Mouse (Mus musculus): ENCODE measurements around the gene Hfe2. TPM values are rescaled to one million over a fixed set of nuclear protein-coding genes. Genes with fewer than 3 reads are reported as not detected.

Hfe2 gene
- polyA plus RNA-seq, 1 experiment from 2014 or later = 0.57 TPM

DNA sequence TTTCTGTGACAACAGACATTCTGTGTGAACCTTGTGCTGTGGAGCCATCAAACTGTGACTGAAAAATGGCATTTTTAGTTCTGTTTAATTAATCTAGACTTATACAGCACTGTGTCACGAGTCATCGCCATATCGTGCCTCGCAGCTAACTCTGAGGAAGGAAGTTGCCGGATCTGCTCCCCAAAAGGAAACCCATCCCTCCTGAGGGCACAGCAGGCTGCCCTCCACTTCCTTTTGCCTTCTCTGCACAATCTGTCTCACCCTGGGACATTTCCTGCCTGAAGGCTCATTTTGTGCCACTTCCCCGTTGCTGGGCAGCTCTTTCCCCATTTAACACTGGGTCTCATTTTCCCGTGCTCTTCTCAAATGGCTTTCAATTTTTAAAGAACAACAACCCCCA lies 39.7 kb downstream of the Hfe2 start:
- 34% methylated on average over 7 of the region's 7 CpGs for WGBS
- peak overlapping the region; percentile 40; the same call in 1 of the 2 replicates for H3K9ac ChIP-seq (ENCODE audit: low read length)
- no peak overlapping the region for H3K4me3 ChIP-seq (ENCODE audit: low read length)
- peaks cover 18% of the 10 kb centered on the region; the same call in 1 of the 2 replicates for H3K36me3 ChIP-seq (ENCODE audit: control insufficient read depth, insufficient read depth, low read length)
- ATAC-seq (ENCODE audit: low read depth) = peak; percentile 62
- peak overlapping the region; percentile 34 for H3K4me2 ChIP-seq (ENCODE audit: low read depth, low read length)
- H3K27ac ChIP-seq (ENCODE audit: low read length) = peak overlapping the region; percentile 96
- no peaks in the 10 kb centered on the region for H3K9me3 ChIP-seq (ENCODE audit: control insufficient read depth, low read length)
- H3K27me3 ChIP-seq (ENCODE audit: control insufficient read depth, insufficient read depth, low read depth, low read length) = no peaks in the 10 kb centered on the region
- H3K4me1 ChIP-seq (replicated peaks; ENCODE audit: control insufficient read depth, insufficient read depth, low read length) = peaks cover 31% of the 10 kb centered on the region

GRCm38 (mm10) chr3:96565105-96565504 lies 40.1 kb downstream of the Hfe2 start:
- ATAC-seq (ENCODE audit: low read depth) = no peak
- Histone ChIP-seq H3K9ac (ENCODE audit: low read length) (no peak overlapping the region), H3K9me3 (ENCODE audit: control insufficient read depth, low read length) (no peaks in the 10 kb centered on the region), H3K36me3 (ENCODE audit: control insufficient read depth, insufficient read depth, low read length) (peaks cover 14% of the 10 kb centered on the region; the same call in 1 of the 2 replicates), H3K27ac (ENCODE audit: low read length) (peak overlapping the region; percentile 96), H3K4me1 (replicated peaks; ENCODE audit: control insufficient read depth, insufficient read depth, low read length) (peaks cover 27% of the 10 kb centered on the region), H3K27me3 (ENCODE audit: control insufficient read depth, insufficient read depth, low read depth, low read length) (no peaks in the 10 kb centered on the region), H3K4me2 (ENCODE audit: low read depth, low read length) (peak overlapping the region; percentile 16; the same call in 1 of the 2 replicates), H3K4me3 (ENCODE audit: low read length) (no peak overlapping the region)
- WGBS = 69% methylated on average over 3 of the region's 3 CpGs

DNA sequence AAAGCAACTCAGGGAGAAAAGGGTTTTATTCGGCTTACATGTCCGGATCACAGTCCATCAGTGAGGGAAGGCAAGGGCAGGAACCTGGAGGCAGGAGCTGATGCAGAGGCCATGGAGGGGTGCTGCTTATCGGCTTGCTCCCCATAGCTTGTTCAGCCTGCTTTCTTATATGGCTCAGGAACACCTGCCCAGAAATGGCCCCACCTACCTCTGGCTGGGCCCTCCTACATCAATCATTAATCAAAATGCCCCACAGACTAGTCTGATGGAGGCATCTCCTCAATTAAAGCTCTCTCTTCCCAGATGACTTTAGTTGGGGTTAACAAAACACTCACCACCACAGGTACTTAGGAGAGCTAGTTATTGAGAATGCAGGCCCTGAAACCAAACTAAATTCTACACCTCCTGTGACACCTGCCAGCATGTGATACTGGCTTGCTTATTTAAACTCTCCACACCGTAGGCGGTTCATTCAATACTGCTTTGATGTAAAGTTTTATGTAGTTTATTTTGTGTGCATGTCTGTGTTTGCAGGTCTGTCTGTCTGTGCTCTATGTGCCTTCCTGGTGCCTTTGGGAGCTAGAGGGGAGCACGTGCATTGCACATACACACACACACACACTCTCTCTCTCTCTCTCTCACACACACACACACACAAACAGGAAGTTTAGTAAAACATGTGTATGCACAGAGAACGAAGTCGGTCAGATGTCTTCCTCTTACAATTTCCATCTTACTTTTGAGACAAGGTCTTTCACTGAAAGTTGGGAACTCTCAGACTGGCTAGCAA lies 41.9 kb downstream of the Hfe2 start:
- Histone ChIP-seq H3K4me2 (ENCODE audit: low read depth, low read length) (no peak overlapping the region), H3K27me3 (ENCODE audit: control insufficient read depth, insufficient read depth, low read depth, low read length) (no peaks in the 10 kb centered on the region), H3K9ac (ENCODE audit: low read length) (no peak overlapping the region), H3K9me3 (ENCODE audit: control insufficient read depth, low read length) (no peaks in the 10 kb centered on the region), H3K4me1 (replicated peaks; ENCODE audit: control insufficient read depth, insufficient read depth, low read length) (peaks cover 16% of the 10 kb centered on the region), H3K36me3 (ENCODE audit: control insufficient read depth, insufficient read depth, low read length) (no peaks in the 10 kb centered on the region), H3K4me3 (ENCODE audit: low read length) (no peak overlapping the region), H3K27ac (ENCODE audit: low read length) (no peak overlapping the region; the same call in 1 of the 2 replicates)
- WGBS = 64% methylated on average over 8 of the region's 8 CpGs
- no peak for ATAC-seq (ENCODE audit: low read depth)

DNA sequence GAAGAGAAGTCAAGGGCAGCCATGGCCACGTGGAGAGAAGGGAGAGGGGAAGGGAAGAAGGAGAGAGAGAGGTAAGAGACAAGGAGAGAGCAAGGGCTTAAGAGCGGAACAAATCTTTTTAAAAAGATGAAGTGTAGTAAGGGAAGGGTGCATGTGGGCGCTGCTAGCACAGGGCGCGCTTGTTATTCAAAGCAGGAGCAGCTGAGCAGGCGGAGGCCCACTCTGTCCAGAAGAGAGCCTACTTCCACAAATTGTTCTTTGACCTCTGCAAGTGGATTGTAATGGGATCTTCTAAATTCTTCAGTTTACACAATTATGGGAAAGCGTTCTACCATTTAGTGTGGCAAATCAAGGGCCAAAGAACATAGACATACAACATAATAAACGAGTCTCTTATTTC lies 43.6 kb downstream of the Hfe2 start:
- Histone ChIP-seq H3K9me3 (ENCODE audit: control insufficient read depth, low read length) (no peaks in the 10 kb centered on the region), H3K4me3 (ENCODE audit: low read length) (no peak overlapping the region), H3K4me2 (ENCODE audit: low read depth, low read length) (no peak overlapping the region), H3K27me3 (ENCODE audit: control insufficient read depth, insufficient read depth, low read depth, low read length) (no peaks in the 10 kb centered on the region), H3K36me3 (ENCODE audit: control insufficient read depth, insufficient read depth, low read length) (no peaks in the 10 kb centered on the region), H3K9ac (ENCODE audit: low read length) (no peak overlapping the region), H3K4me1 (replicated peaks; ENCODE audit: control insufficient read depth, insufficient read depth, low read length) (peaks cover 17% of the 10 kb centered on the region), H3K27ac (ENCODE audit: low read length) (peak overlapping the region; percentile 60; the same call in 1 of the 2 replicates)
- 66% methylated on average over 8 of the region's 8 CpGs for WGBS
- no peak for ATAC-seq (ENCODE audit: low read depth)

GRCm38 (mm10) chr3:96569506-96569905 lies 44.5 kb downstream of the Hfe2 start:
- no peak overlapping the region for H3K4me2 ChIP-seq (ENCODE audit: low read depth, low read length)
- peaks cover 14% of the 10 kb centered on the region for H3K4me1 ChIP-seq (replicated peaks; ENCODE audit: control insufficient read depth, insufficient read depth, low read length)
- ATAC-seq (ENCODE audit: low read depth) = no peak
- no peaks in the 10 kb centered on the region for H3K9me3 ChIP-seq (ENCODE audit: control insufficient read depth, low read length)
- H3K27ac ChIP-seq (ENCODE audit: low read length) = peak overlapping the region; percentile 43; the same call in 1 of the 2 replicates
- no peak overlapping the region for H3K9ac ChIP-seq (ENCODE audit: low read length)
- 91% methylated on average over 13 of the region's 13 CpGs for WGBS
- H3K27me3 ChIP-seq (ENCODE audit: control insufficient read depth, insufficient read depth, low read depth, low read length) = no peaks in the 10 kb centered on the region
- no peaks in the 10 kb centered on the region for H3K36me3 ChIP-seq (ENCODE audit: control insufficient read depth, insufficient read depth, low read length)
- H3K4me3 ChIP-seq (ENCODE audit: low read length) = no peak overlapping the region

DNA sequence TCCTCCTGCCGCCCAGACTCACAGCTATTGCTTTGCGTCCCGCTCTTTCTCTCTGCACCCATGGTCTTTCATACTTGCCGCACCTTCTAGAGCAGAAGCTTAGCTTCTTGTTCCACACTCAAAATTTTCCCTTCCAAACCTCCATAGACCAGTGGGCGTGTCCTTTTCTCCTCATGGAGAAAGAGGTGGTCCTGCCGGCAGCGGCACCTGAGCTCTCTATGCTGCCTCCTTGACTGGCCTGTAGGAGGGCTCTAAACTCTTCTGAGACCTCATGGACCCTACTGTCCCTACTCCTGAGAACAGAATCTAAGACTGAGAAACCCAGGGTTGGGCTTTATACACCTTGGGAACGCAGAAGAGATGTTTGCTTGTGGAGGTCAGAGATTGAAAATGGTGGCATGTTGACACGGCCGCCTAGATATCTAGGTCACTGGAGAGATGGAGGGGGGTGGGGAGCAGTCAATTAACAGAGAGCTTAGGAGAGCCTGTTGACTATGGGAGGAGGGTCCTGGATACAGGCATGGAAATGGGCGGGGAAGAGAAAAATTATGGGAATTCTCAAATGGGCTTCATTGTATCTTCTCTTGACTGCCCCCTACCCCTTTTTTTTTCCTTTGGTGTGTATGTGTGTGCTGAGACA lies 45.1 kb downstream of the Hfe2 start:
- 82% methylated on average over 11 of the region's 11 CpGs for WGBS
- no peaks in the 10 kb centered on the region for H3K36me3 ChIP-seq (ENCODE audit: control insufficient read depth, insufficient read depth, low read length)
- H3K4me2 ChIP-seq (ENCODE audit: low read depth, low read length) = no peak overlapping the region
- no peak overlapping the region for H3K9ac ChIP-seq (ENCODE audit: low read length)
- H3K4me1 ChIP-seq (replicated peaks; ENCODE audit: control insufficient read depth, insufficient read depth, low read length) = peaks cover 11% of the 10 kb centered on the region
- H3K27ac ChIP-seq (ENCODE audit: low read length) = 0 out of 2 replicates have a peak overlapping the region, but pooled peaks have one; percentile 5
- H3K27me3 ChIP-seq (ENCODE audit: control insufficient read depth, insufficient read depth, low read depth, low read length) = no peaks in the 10 kb centered on the region
- H3K9me3 ChIP-seq (ENCODE audit: control insufficient read depth, low read length) = no peaks in the 10 kb centered on the region
- no peak for ATAC-seq (ENCODE audit: low read depth)
- no peak overlapping the region for H3K4me3 ChIP-seq (ENCODE audit: low read length)

GRCm38 (mm10) chr3:96570643-96571042 lies 45.7 kb downstream of the Hfe2 start:
- ATAC-seq (ENCODE audit: low read depth) = no peak
- no peaks in the 10 kb centered on the region for H3K36me3 ChIP-seq (ENCODE audit: control insufficient read depth, insufficient read depth, low read length)
- 0 out of 2 replicates have a peak overlapping the region, but pooled peaks have one; percentile 5 for H3K27ac ChIP-seq (ENCODE audit: low read length)
- no peak overlapping the region for H3K4me3 ChIP-seq (ENCODE audit: low read length)
- H3K9me3 ChIP-seq (ENCODE audit: control insufficient read depth, low read length) = no peaks in the 10 kb centered on the region
- no peak overlapping the region for H3K9ac ChIP-seq (ENCODE audit: low read length)
- H3K27me3 ChIP-seq (ENCODE audit: control insufficient read depth, insufficient read depth, low read depth, low read length) = no peaks in the 10 kb centered on the region
- WGBS = 56% methylated on average over 7 of the region's 7 CpGs
- no peak overlapping the region for H3K4me2 ChIP-seq (ENCODE audit: low read depth, low read length)
- H3K4me1 ChIP-seq (replicated peaks; ENCODE audit: control insufficient read depth, insufficient read depth, low read length) = peaks cover 11% of the 10 kb centered on the region

- H3K9me3 ChIP-seq (ENCODE audit: control insufficient read depth, low read length) = no peaks in the 10 kb centered on the region
- H3K27me3 ChIP-seq (ENCODE audit: control insufficient read depth, insufficient read depth, low read depth, low read length) = no peaks in the 10 kb centered on the region
- no peak overlapping the region for H3K9ac ChIP-seq (ENCODE audit: low read length)
- peaks cover 12% of the 10 kb centered on the region for H3K4me1 ChIP-seq (replicated peaks; ENCODE audit: control insufficient read depth, insufficient read depth, low read length)
- 61% methylated on average over 2 of the region's 2 CpGs for WGBS
- no peak for ATAC-seq (ENCODE audit: low read depth)
- H3K4me3 ChIP-seq (ENCODE audit: low read length) = no peak overlapping the region
- H3K36me3 ChIP-seq (ENCODE audit: control insufficient read depth, insufficient read depth, low read length) = no peaks in the 10 kb centered on the region
- H3K27ac ChIP-seq (ENCODE audit: low read length) = no peak overlapping the region; the same call in 1 of the 2 replicates
- no peak overlapping the region for H3K4me2 ChIP-seq (ENCODE audit: low read depth, low read length)
Measured at GRCm38 (mm10) chr3:96571336-96571735, 46.4 kb downstream of the Hfe2 start.

DNA sequence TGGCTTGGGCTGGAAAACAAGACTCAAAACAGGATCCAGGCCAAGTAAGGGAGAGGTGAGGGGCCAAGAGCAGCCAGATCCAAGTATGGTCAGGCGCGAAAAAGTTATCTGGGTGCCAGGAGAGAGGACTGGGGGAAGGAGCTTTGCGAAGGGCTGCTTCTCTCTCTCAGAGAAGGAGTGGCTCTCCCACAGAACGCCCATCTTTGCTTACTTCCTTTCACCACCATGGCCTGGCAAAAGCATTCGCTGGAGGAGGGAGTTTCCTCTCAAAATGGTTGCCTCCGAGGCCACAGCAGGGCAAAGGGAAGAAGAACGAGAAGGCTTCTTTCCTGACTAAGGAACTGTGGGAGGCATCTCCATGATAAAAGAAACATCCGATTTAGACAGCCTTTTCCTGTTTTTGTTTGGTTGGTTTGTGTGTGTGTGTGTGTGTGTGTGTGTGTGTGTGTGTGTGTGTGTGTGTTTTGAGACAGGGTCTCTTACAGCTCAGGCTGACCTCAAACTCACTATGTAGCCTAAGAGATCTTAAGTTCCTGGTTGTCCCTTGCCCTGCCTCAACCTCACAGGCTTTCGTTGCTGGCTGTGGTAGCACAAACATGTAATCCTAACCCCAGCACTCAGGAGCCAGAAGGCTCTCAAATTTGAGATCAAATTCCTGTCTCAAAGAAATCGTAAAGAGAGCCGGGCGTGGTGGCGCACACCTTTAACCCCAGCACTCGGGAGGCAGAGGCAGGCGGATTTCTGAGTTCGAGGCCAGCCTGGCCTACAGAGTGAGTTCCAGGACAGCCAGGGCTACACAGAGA lies 47.1 kb downstream of the Hfe2 start:
- H3K27me3 ChIP-seq (ENCODE audit: control insufficient read depth, insufficient read depth, low read depth, low read length) = no peaks in the 10 kb centered on the region
- H3K9ac ChIP-seq (ENCODE audit: low read length) = no peak overlapping the region
- peak overlapping the region; percentile 71 for H3K27ac ChIP-seq (ENCODE audit: low read length)
- H3K9me3 ChIP-seq (ENCODE audit: control insufficient read depth, low read length) = no peaks in the 10 kb centered on the region
- no peak overlapping the region for H3K4me2 ChIP-seq (ENCODE audit: low read depth, low read length)
- H3K36me3 ChIP-seq (ENCODE audit: control insufficient read depth, insufficient read depth, low read length) = no peaks in the 10 kb centered on the region
- H3K4me1 ChIP-seq (replicated peaks; ENCODE audit: control insufficient read depth, insufficient read depth, low read length) = peaks cover 18% of the 10 kb centered on the region
- no peak for ATAC-seq (ENCODE audit: low read depth)
- WGBS = 70% methylated on average over 16 of the region's 16 CpGs
- H3K4me3 ChIP-seq (ENCODE audit: low read length) = no peak overlapping the region
